In genomic region chr6:41262796-41263195, GRCm38 (mm10) we compare ENCODE assay signal across 15 mouse cellular contexts. TPM values are rescaled to one million over a fixed set of nuclear protein-coding genes. Genes with fewer than 3 reads are reported as not detected.
DNase-seq lines count a peak whose midpoint lies in the region; ATAC-seq and TF ChIP-seq lines count a peak whose summit lies in the region.
"Had no signal": no experiment of that assay in that cellular context is flagged by ENCODE, and none has a peak within 500 bp of the region (broad histone marks: within the 10 kb centered on the region; RNA-seq: fewer than 3 reads in every experiment).

No protein-coding gene starts in this region.

- no peaks in the 10 kb centered on the region for H3K4me1 ChIP-seq in lung, embryonic 14.5 days (ENCODE audit: insufficient read depth)
- H3K4me1 ChIP-seq in lung, adult 2 months (ENCODE audit: control insufficient read depth, insufficient read depth, low read length): no peaks in the 10 kb centered on the region
- H3K4me1 ChIP-seq: embryonic facial prominence, embryonic 12.5 days; limb, embryonic 15.5 days had no signal

- no peak overlapping the region for H3K9ac ChIP-seq in lung, embryonic 14.5 days
- H3K9ac ChIP-seq: embryonic facial prominence, embryonic 12.5 days; limb, embryonic 15.5 days had no signal

- H3K36me3 ChIP-seq in lung, embryonic 14.5 days (ENCODE audit: insufficient read depth): no peaks in the 10 kb centered on the region
- no peaks in the 10 kb centered on the region for H3K36me3 ChIP-seq in splenic B cell, adult 2 months (ENCODE audit: control insufficient read depth, insufficient read depth, low read length, poor library complexity, severe bottlenecking)
- H3K36me3 ChIP-seq: embryonic facial prominence, embryonic 12.5 days; limb, embryonic 15.5 days had no signal

- DNase-seq in frontal cortex, postnatal 25 days (ENCODE audit: low spot score in 2 of 2): no peak
- peak; percentile 42 for DNase-seq in lung, embryonic 14.5 days
- DNase-seq in lung, adult 2 months: no peak
- peak; percentile 25 for DNase-seq in brain, adult 2 months (ENCODE audit: low read depth, low spot score)
- DNase-seq in splenic B cell, adult 2 months (ENCODE audit: low read depth, low spot score): peak; percentile 16
- no peak for DNase-seq in right cerebral cortex, postnatal 10 days (ENCODE audit: low spot score in 2 of 2)
- no peak for DNase-seq in urinary bladder, postnatal 4 days (ENCODE audit: low spot score in 2 of 2)
- DNase-seq: layer of hippocampus, postnatal 36 days; thymus, postnatal 14 days had no signal

- no peak overlapping the region for H3K4me3 ChIP-seq in lung, embryonic 14.5 days (ENCODE audit: low read depth, low read length)
- no peak overlapping the region for H3K4me3 ChIP-seq in lung, adult 2 months (replicated peaks; ENCODE audit: extremely low read depth, low read depth, low read length)
- H3K4me3 ChIP-seq: embryonic facial prominence, embryonic 12.5 days; limb, embryonic 15.5 days had no signal

- ATAC-seq in frontal cortex, adult (ENCODE audit: low TSS enrichment): 0 out of 2 replicates have a peak, but pooled peaks have one; percentile 50
- no peak for ATAC-seq in lung, embryonic 14.5 days (ENCODE audit: insufficient read depth)

- no peak overlapping the region for H3K27ac ChIP-seq in lung, embryonic 14.5 days (ENCODE audit: low read depth)
- H3K27ac ChIP-seq: embryonic facial prominence, embryonic 12.5 days; limb, embryonic 15.5 days had no signal

- peak; percentile 31; the same call in 1 of the 2 replicates for TF ChIP-seq CTCF in lung, embryonic 14.5 days (IDR thresholded peaks at IDR 0.05; ENCODE audit: low read depth)
- TF ChIP-seq CTCF in lung, adult 2 months (IDR thresholded peaks at IDR 0.05; ENCODE audit: insufficient read depth, low read length): no peak

- no peak overlapping the region for H3K4me2 ChIP-seq in lung, embryonic 14.5 days
- H3K4me2 ChIP-seq: embryonic facial prominence, embryonic 12.5 days; limb, embryonic 15.5 days had no signal

- H3K27me3 ChIP-seq in lung, embryonic 14.5 days (ENCODE audit: insufficient read depth, low read length): no peaks in the 10 kb centered on the region
- no peaks in the 10 kb centered on the region for H3K27me3 ChIP-seq in splenic B cell, adult 2 months (ENCODE audit: control insufficient read depth, insufficient read depth, low read length, poor library complexity, severe bottlenecking)
- H3K27me3 ChIP-seq: embryonic facial prominence, embryonic 12.5 days; limb, embryonic 15.5 days had no signal

- no peak for TF ChIP-seq POLR2A in lung, adult 2 months (IDR thresholded peaks at IDR 0.05; ENCODE audit: borderline replicate concordance, extremely low read depth, low read depth, low read length)

- 36% methylated on average over 3 of the region's 3 CpGs for WGBS in lung, embryonic 14.5 days
- WGBS in lung, adult 2 months: 31% methylated on average over 3 of the region's 3 CpGs

- no peaks in the 10 kb centered on the region for H3K9me3 ChIP-seq in lung, embryonic 14.5 days (ENCODE audit: low read depth, low read length)
- H3K9me3 ChIP-seq: embryonic facial prominence, embryonic 12.5 days; limb, embryonic 15.5 days had no signal

RNA-seq across cellular contexts. Expression of gene Try4, which starts 39.3 kb away (rescaled TPM):
- polyA plus RNA-seq in lung, embryonic 14.5 days (2014; fragmentation: Nextera tagmentation; extraction: Ambion mirVana): not detected in 2 replicates
- 0.37 and 14.4 TPM in 2 replicates for polyA plus RNA-seq in lung, adult 2 months (2012; rRNA removed)
- polyA plus RNA-seq: embryonic facial prominence, embryonic 12.5 days; heart, embryonic 16.5 days; kidney, embryonic 16.5 days; limb, embryonic 15.5 days; neural tube, embryonic 14.5 days had no signal

RNA-seq across cellular contexts. Expression of gene Try5, which starts 53.8 kb away (rescaled TPM):
- not detected in 2 replicates for polyA plus RNA-seq in lung, embryonic 14.5 days (2014; fragmentation: Nextera tagmentation; extraction: Ambion mirVana)
- 4.7 TPM in 1 of 2 replicates, not detected in the other for polyA plus RNA-seq in lung, adult 2 months (2012; rRNA removed)
- polyA plus RNA-seq: embryonic facial prominence, embryonic 12.5 days; kidney, embryonic 16.5 days; limb, embryonic 15.5 days; neural tube, embryonic 14.5 days had no signal

Comparison
In these comparisons a context has a peak if more than half of its experiments do, and no peak if none do; other contexts are left out.
1. DNase-seq: peak in lung, embryonic 14.5 days (single experiment), brain, adult 2 months (single experiment) and splenic B cell, adult 2 months (single experiment); none in frontal cortex, postnatal 25 days (0 of 2), lung, adult 2 months (single experiment), right cerebral cortex, postnatal 10 days (0 of 2) and urinary bladder, postnatal 4 days (0 of 2).